ENCODE assay signal across 21 mouse cellular contexts in the genomic region with DNA sequence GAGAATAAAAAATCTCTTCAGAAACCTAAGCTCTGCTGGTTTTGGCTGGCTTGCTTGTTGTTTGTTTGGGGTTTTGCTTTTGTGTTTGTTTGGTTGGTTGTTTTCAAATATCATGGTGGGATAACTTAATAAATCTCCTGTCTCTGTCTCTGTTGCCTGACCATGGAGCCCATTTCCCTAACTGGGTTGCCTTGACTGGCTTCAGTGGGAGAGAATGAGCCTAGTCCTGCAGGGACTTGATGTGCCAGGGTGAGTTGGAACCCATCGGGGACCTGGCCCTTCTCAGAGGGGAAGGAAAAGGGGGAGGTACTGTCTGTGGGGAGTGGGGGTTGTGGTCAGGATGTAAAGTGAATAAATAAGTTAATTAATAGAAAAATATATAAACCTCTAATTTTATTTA.
"Had no signal": no experiment of that assay in that cellular context is flagged by ENCODE, and none has a peak within 500 bp of the region (broad histone marks: within the 10 kb centered on the region; RNA-seq: fewer than 3 reads in every experiment).

No protein-coding gene starts in this region.

- ATAC-seq: forebrain, postnatal 0 days; hindbrain, postnatal 0 days; intestine, embryonic 16.5 days; liver, embryonic 12.5 days had no signal

- H3K4me3 ChIP-seq: heart, embryonic 13.5 days; heart, embryonic 15.5 days; hindbrain, embryonic 13.5 days; hindbrain, embryonic 15.5 days; limb, embryonic 13.5 days; limb, embryonic 15.5 days; liver, embryonic 12.5 days had no signal

- H3K27me3 ChIP-seq: heart, embryonic 13.5 days; heart, embryonic 15.5 days; hindbrain, embryonic 13.5 days; hindbrain, embryonic 15.5 days; limb, embryonic 13.5 days; limb, embryonic 15.5 days; liver, embryonic 12.5 days had no signal

- H3K4me2 ChIP-seq: heart, embryonic 11.5 days; heart, embryonic 13.5 days; heart, embryonic 15.5 days; hindbrain, embryonic 13.5 days; hindbrain, embryonic 15.5 days; limb, embryonic 13.5 days; limb, embryonic 15.5 days; liver, embryonic 12.5 days had no signal

- H3K27ac ChIP-seq: heart, embryonic 13.5 days; heart, embryonic 15.5 days; hindbrain, embryonic 13.5 days; hindbrain, embryonic 15.5 days; hindbrain, postnatal 0 days; limb, embryonic 13.5 days; limb, embryonic 15.5 days; liver, embryonic 12.5 days had no signal

- H3K9ac ChIP-seq: forebrain, postnatal 0 days; heart, embryonic 13.5 days; heart, embryonic 15.5 days; hindbrain, embryonic 13.5 days; hindbrain, embryonic 15.5 days; limb, embryonic 13.5 days; limb, embryonic 15.5 days; liver, embryonic 12.5 days had no signal

- H3K9me3 ChIP-seq: heart, embryonic 13.5 days; heart, embryonic 15.5 days; hindbrain, embryonic 13.5 days; hindbrain, embryonic 15.5 days; limb, embryonic 13.5 days; limb, embryonic 15.5 days had no signal

- H3K4me1 ChIP-seq: heart, embryonic 13.5 days; heart, embryonic 15.5 days; limb, embryonic 13.5 days; limb, embryonic 15.5 days; liver, embryonic 12.5 days had no signal

- DNase-seq: forebrain, postnatal 0 days; gastrocnemius, postnatal 14 days; gastrocnemius, postnatal 36 days; heart, adult 18-20 months; heart, postnatal 14 days; heart, postnatal 36 days; kidney, adult 11 months; kidney, adult 2 months; kidney, adult 9 months; kidney, postnatal 10 days; kidney, postnatal 36 days had no signal

- H3K36me3 ChIP-seq: heart, embryonic 13.5 days; heart, embryonic 15.5 days; hindbrain, embryonic 13.5 days; hindbrain, embryonic 15.5 days; limb, embryonic 13.5 days; limb, embryonic 15.5 days; liver, embryonic 12.5 days had no signal
